Mouse (Mus musculus) midbrain, embryonic 14.5 days (tissue): ENCODE data around the gene Tanc1. TPM values are rescaled to one million over a fixed set of nuclear protein-coding genes. Genes with fewer than 3 reads are reported as not detected.
A peak's percentile ranks its signal among the peaks of the same experiment; 100 is the strongest.

Source experiments
- ATAC-seq: fragments of 200-750 bp; cut with Nextera tagmentation; 2 replicates; pipeline ENCODE4 v1.8.0; 2017; ENCODE audit warnings: moderate number of reproducible peaks, moderate library complexity; ENCODE audit not compliant: low FRiP score, low TSS enrichment
- DNase-seq: peaks from one replicate; pipeline ENCODE4 v3.0.0-alpha.2; 2015
- H3K27ac ChIP-seq: fragments of 300-500 bp; sonication (generic); replicated peaks from 2 replicates; pipeline ENCODE4 v1.5.1; 2014; ENCODE audit warnings: mild to moderate bottlenecking, low read depth, low read length, moderate library complexity
- H3K27me3 ChIP-seq: fragments of 300-500 bp; sonication (generic); 2 replicates; pipeline ENCODE4 v1.6.1; 2014; ENCODE audit warnings: low read length, control low read depth, mixed read lengths; ENCODE audit not compliant: control insufficient read depth, insufficient read depth
- H3K36me3 ChIP-seq: fragments of 300-500 bp; sonication (generic); 2 replicates; pipeline ENCODE4 v1.6.1; 2014; ENCODE audit warnings: low read length, control low read depth; ENCODE audit not compliant: control insufficient read depth, insufficient read depth
- H3K4me1 ChIP-seq: fragments of 300-500 bp; sonication (generic); 2 replicates; pipeline ENCODE4 v1.6.1; 2014; ENCODE audit warnings: mild to moderate bottlenecking, antibody characterized with exemption, low read length, control low read depth; ENCODE audit not compliant: control insufficient read depth, insufficient read depth
- H3K4me2 ChIP-seq: fragments of 300-500 bp; sonication (generic); 2 replicates; pipeline ENCODE4 v1.6.1; 2014; ENCODE audit warnings: mild to moderate bottlenecking, low read length, moderate library complexity
- H3K4me3 ChIP-seq: fragments of 300-500 bp; sonication (generic); replicated peaks from 2 replicates; pipeline ENCODE4 v1.5.1; 2014; ENCODE audit warnings: low read depth, low read length
- H3K9ac ChIP-seq: fragments of 300-500 bp; sonication (generic); replicated peaks from 2 replicates; pipeline ENCODE4 v1.6.1; 2014; ENCODE audit warnings: mild to moderate bottlenecking, low read length, moderate library complexity
- H3K9me3 ChIP-seq: fragments of 300-500 bp; sonication (generic); 2 replicates; pipeline ENCODE4 v1.6.1; 2016; ENCODE audit warnings: low read length, control low read depth, mixed read lengths; ENCODE audit not compliant: control insufficient read depth
- WGBS: fragments of 180-500 bp; shearing (Covaris S2); extraction: QIAGEN DNeasy Blood & Tissue Kit; methylation state at CpG from one replicate; pipeline ENCODE4 v1.1.7; 2014; 5-methylcytosine and 5-hydroxymethylcytosine counted together
- polyA plus RNA-seq: library from polyadenylated mRNA; unstranded; fragments of >200 nt; fragmentation: Nextera tagmentation; extraction: Ambion mirVana; gene quantifications from 2 replicates; pipeline ENCODE4 v1.2.1, GENCODE M21; 2014

Tanc1 gene
- polyA plus RNA-seq, 1 experiment from 2014 or later: 5.5 TPM

DNA sequence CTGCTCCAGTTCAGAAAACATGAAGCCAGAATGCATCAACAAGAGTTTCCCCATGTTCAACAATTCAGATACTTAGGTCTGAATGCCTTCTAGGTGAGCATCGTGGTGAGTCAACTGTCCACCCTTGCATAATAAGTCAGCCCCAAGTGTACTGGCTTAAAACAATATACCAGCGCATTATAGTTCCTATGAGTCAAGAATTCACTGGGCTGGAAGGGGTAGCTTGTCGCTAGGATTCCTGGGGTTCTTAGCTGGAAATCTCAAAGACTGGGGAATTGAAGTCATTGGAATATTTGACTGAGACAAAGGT, 23.8 kb upstream of the Tanc1 start:
- no peak for DNase-seq
- 82% methylated on average over 3 of the region's 3 CpGs for WGBS
- ATAC-seq: no peak

DNA sequence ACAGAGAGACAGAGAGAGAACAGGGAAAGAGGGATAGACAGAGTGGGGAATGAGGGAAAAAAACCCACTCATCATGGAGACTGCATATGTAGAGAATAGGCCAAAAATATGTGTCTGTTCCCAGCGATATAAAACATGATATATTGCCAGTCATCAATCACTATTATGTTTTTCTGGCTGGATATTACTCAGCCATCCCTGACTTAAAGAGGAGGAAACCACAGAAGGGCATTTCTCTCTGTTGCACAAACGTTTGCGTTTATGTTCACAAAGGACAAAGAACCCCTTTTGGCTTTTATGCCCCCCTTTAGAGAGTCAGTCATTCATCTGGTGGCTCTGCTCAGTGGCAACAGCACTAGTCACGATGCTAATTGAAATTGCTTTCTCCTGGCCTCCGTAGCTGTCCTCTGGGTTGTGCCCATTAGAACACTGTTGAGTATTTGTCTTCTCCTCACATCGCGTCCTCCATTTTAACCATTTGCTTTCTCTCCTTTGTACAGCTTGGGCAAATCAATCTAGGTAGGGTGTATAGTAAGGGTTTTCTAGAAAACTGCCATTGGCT, 18.4 kb upstream of the Tanc1 start:
- Histone ChIP-seq H3K9me3 (no peaks in the 10 kb centered on the region), H3K4me2 (no peak overlapping the region), H3K27ac (no peak overlapping the region), H3K4me3 (no peak overlapping the region), H3K36me3 (no peaks in the 10 kb centered on the region), H3K4me1 (no peaks in the 10 kb centered on the region), H3K9ac (no peak overlapping the region), H3K27me3 (no peaks in the 10 kb centered on the region)
- ATAC-seq: no peak
- no peak for DNase-seq
- WGBS: 73% methylated on average over 7 of the region's 7 CpGs

More for the DNA sequence above, 23.8 kb upstream of the Tanc1 start:
- no peaks in the 10 kb centered on the region for H3K27me3 ChIP-seq
- no peak overlapping the region for H3K9ac ChIP-seq
- H3K4me2 ChIP-seq: no peak overlapping the region
- H3K27ac ChIP-seq: no peak overlapping the region
- H3K4me1 ChIP-seq: no peaks in the 10 kb centered on the region
- H3K9me3 ChIP-seq: no peaks in the 10 kb centered on the region
- H3K4me3 ChIP-seq: no peak overlapping the region
- no peaks in the 10 kb centered on the region for H3K36me3 ChIP-seq

DNA sequence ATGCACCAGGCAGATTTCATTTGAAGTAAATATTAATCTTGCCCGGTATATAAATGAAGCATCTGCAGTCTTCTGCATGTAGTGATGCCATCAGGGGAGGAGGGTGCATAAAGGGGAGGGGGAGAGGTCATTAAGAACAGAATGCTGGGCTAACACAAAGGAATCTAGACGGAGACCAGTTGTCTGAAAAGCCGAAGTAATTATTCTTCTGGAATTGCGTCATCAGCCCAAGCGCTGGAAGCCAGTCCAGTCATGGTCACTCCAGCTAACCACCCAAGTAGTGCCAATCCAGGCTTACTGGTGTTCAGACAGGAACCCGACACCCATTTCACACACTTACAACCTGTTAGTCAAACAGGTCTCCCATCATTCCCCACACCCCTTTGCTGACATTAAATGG, 17.7 kb upstream of the Tanc1 start:
- no peak overlapping the region for H3K4me2 ChIP-seq
- H3K4me3 ChIP-seq: no peak overlapping the region
- 81% methylated on average over 6 of the region's 6 CpGs for WGBS
- H3K4me1 ChIP-seq: no peaks in the 10 kb centered on the region
- H3K36me3 ChIP-seq: no peaks in the 10 kb centered on the region
- no peak overlapping the region for H3K27ac ChIP-seq
- ATAC-seq: no peak
- H3K9me3 ChIP-seq: no peaks in the 10 kb centered on the region
- no peaks in the 10 kb centered on the region for H3K27me3 ChIP-seq
- H3K9ac ChIP-seq: no peak overlapping the region
- DNase-seq: no peak

DNA sequence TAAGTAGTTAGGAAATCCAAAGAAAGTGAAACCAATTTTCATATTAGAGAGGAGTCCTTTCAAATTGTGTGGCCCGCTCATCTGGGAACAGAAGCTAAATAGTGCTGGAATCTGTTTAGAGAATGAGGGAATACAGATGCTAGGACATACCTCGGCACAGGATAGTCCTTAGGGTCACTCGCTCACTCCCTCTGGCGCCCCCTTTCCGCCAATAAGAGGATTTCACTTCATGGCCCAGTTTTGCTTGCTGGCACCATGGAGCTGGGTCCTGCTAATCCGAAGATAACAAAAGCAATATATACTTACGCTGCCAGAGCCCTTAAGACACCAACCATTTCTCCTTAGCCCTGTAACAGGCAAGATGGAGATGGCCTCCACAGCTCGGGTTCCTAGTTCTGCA, 15.3 kb upstream of the Tanc1 start:
- Histone ChIP-seq H3K4me3 (no peak overlapping the region), H3K27ac (no peak overlapping the region), H3K4me1 (peaks cover 5% of the 10 kb centered on the region; the same call in 1 of the 2 replicates), H3K4me2 (no peak overlapping the region), H3K9ac (no peak overlapping the region), H3K27me3 (no peaks in the 10 kb centered on the region), H3K9me3 (no peaks in the 10 kb centered on the region), H3K36me3 (no peaks in the 10 kb centered on the region)
- WGBS: 62% methylated on average over 8 of the region's 8 CpGs
- DNase-seq (no peak), ATAC-seq (no peak)

DNA sequence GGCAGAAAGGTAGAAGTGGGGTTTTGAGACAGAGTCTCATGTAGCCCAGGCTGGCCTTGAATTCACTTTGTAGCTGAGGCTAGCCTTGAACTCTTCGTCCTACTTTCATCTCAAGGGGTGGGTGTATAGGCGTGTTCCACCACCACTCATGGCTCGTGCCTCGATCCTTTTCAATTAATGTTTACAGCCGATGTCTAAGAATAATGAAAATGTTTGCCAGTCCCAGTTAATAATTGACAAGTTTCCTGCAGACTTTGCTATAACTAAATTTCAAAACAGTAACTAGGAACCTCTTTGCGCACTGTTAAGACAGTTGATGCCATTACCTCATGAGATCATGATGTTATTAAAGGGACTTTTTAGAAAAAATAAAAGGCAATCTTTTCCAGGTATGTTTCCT, 13.6 kb upstream of the Tanc1 start:
- ATAC-seq (no peak), DNase-seq (no peak)
- H3K9me3 ChIP-seq: no peaks in the 10 kb centered on the region
- no peak overlapping the region for H3K4me3 ChIP-seq
- H3K27me3 ChIP-seq: no peaks in the 10 kb centered on the region
- no peak overlapping the region for H3K4me2 ChIP-seq
- no peak overlapping the region for H3K27ac ChIP-seq
- H3K36me3 ChIP-seq: no peaks in the 10 kb centered on the region
- peaks cover 5% of the 10 kb centered on the region; the same call in 1 of the 2 replicates for H3K4me1 ChIP-seq
- 94% methylated on average over 6 of the region's 6 CpGs for WGBS
- H3K9ac ChIP-seq: no peak overlapping the region

DNA sequence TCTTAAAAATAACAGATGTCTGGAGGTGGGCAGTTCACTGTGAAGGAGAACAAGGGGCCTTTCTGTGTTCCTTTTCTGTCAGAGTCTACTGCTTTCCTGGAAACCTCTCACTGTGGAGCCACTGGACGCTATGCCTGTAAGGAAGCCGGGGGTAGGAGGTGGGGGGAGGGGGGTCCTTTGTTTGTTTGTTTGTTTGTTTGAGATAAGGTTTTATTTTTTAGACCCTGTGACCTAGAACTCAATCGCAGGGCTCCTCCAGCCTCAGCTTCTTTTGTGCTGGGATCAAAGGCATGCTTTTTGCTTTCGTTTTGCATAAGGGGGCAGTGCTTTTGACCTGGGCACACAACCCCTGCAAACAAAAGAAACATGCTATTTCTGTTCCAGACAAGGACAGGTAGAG, 12.9 kb upstream of the Tanc1 start:
- Histone ChIP-seq H3K27me3 (no peaks in the 10 kb centered on the region), H3K4me1 (peaks cover 5% of the 10 kb centered on the region; the same call in 1 of the 2 replicates), H3K4me2 (no peak overlapping the region), H3K4me3 (no peak overlapping the region), H3K9me3 (no peaks in the 10 kb centered on the region), H3K27ac (no peak overlapping the region), H3K36me3 (no peaks in the 10 kb centered on the region), H3K9ac (no peak overlapping the region)
- no peak for ATAC-seq
- no peak for DNase-seq
- WGBS: 25% methylated on average over 4 of the region's 4 CpGs

DNA sequence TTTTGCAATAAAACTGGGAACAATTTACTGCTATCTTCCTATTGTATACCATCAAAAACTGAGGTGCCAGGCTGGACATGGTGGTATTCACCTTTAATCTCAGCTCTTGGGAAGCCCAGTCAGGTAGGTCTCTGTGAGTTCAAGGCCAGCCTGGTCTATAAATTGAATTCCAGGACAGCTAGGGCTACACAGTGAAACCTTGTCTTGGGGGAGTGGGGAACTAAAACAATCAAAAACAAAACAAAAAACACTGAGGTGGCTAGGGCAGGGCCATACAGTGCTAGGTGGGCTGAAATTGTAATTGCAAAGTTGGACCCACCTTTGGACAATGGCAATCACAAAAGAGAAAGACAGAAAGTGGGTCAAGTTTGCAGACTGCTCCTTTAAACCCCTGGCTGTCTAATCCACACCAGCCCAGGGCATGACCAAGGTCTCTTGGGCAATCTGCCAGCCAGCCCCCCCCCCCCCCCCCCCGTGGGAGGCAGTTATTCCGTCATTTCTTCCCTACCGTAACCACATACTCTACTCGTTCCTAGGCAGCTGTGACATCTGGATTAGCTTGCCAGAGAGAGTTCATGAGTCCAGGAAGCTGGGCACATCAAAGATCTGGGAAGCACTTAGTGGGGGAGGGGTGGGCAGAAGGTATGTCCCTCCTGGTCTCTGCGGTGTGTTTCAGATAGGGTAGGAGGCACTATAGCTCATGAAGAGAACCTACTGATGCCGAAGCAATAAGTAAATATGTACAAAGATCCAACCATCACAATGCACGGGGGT, 12.3 kb upstream of the Tanc1 start:
- Histone ChIP-seq H3K27ac (no peak overlapping the region), H3K9me3 (no peaks in the 10 kb centered on the region), H3K4me2 (no peak overlapping the region), H3K9ac (no peak overlapping the region), H3K27me3 (no peaks in the 10 kb centered on the region), H3K4me3 (no peak overlapping the region), H3K36me3 (no peaks in the 10 kb centered on the region), H3K4me1 (peaks cover 5% of the 10 kb centered on the region; the same call in 1 of the 2 replicates)
- no peak for ATAC-seq
- DNase-seq: peak; percentile 28
- WGBS: 33% methylated on average over 7 of the region's 7 CpGs

DNA sequence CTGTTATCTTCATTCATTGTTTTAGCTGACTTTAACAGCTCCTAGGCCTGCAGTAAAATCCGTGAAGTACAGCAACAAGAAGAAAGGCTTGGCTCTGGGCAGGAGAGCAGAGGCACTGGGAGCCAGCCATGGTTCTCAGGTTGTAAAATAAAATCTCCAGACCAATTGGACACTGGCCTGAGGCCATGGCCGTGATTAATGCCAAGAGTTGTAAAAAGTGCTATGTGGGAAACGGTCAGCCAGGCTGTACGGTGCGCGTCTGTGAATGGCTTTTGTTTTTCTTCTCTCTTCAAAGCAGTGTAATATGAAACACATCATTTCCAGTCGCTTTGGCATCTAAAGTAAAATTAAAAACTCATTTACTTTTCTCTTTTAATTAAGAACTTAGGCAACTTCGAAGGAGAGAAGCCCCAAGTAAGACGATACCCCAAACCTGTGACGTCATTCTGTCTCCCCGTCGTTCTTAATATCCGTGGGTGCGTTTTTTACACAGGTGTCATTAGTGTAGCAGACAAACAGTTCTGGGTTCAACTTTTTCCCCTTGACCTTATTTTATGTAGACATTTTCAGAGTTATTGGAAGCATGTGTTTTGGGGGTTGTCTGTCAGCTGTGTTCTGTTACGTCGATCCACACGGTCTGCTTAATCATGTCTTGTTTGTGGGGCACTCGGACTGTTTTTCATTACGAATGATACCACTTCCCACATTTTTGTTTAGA, 11.6 kb upstream of the Tanc1 start:
- Histone ChIP-seq H3K36me3 (no peaks in the 10 kb centered on the region), H3K27me3 (no peaks in the 10 kb centered on the region), H3K4me3 (no peak overlapping the region), H3K27ac (no peak overlapping the region), H3K9ac (no peak overlapping the region), H3K4me2 (no peak overlapping the region), H3K9me3 (no peaks in the 10 kb centered on the region), H3K4me1 (peaks cover 5% of the 10 kb centered on the region; the same call in 1 of the 2 replicates)
- peak; percentile 10 for DNase-seq
- WGBS: 87% methylated on average over 19 of the region's 19 CpGs
- no peak for ATAC-seq
